ENCODE assay signal across 9 mouse cellular contexts in genomic region chr11:103910993-103911585, GRCm38 (mm10). TPM values are rescaled to one million over a fixed set of nuclear protein-coding genes. Genes with fewer than 3 reads are reported as not detected.
A peak's percentile ranks its signal among the peaks of the same experiment; 100 is the strongest.
DNase-seq lines count a peak whose midpoint lies in the region; ATAC-seq and TF ChIP-seq lines count a peak whose summit lies in the region.
"Had no signal": no experiment of that assay in that cellular context is flagged by ENCODE, and none has a peak within 500 bp of the region (broad histone marks: within the 10 kb centered on the region; RNA-seq: fewer than 3 reads in every experiment).

No protein-coding gene starts in this region.

- H3K27me3 ChIP-seq in E14TG2a.4 (ENCODE audit: insufficient read depth, low read length): no peaks in the 10 kb centered on the region
- H3K27me3 ChIP-seq in forebrain, embryonic 16.5 days (replicated peaks; ENCODE audit: control insufficient read depth, insufficient read depth, low read length): no peaks in the 10 kb centered on the region
- H3K27me3 ChIP-seq: limb, embryonic 13.5 days had no signal

- H3K36me3 ChIP-seq in E14TG2a.4 (ENCODE audit: insufficient read depth, low read length): peaks cover 80% of the 10 kb centered on the region
- peaks cover 7% of the 10 kb centered on the region for H3K36me3 ChIP-seq in forebrain, embryonic 16.5 days (ENCODE audit: control insufficient read depth, insufficient read depth)

- ATAC-seq in forebrain, embryonic 16.5 days: no peak; the same call in 1 of the 2 replicates

- WGBS in forebrain, embryonic 16.5 days: 61% methylated on average over 7 of the region's 7 CpGs

- H3K4me1 ChIP-seq in E14TG2a.4 (replicated peaks; ENCODE audit: low read depth, low read length): peaks cover 16% of the 10 kb centered on the region
- no peaks in the 10 kb centered on the region for H3K4me1 ChIP-seq in forebrain, embryonic 16.5 days (replicated peaks; ENCODE audit: control insufficient read depth, insufficient read depth, low read length)
- H3K4me1 ChIP-seq: limb, embryonic 13.5 days had no signal

- no peaks in the 10 kb centered on the region for H3K9me3 ChIP-seq in E14TG2a.4 (ENCODE audit: low read length)
- no peaks in the 10 kb centered on the region for H3K9me3 ChIP-seq in forebrain, embryonic 16.5 days (ENCODE audit: control insufficient read depth, low read length)
- H3K9me3 ChIP-seq: limb, embryonic 13.5 days had no signal

- peak; percentile 92 for TF ChIP-seq CTCF in layer of hippocampus, adult 2 months (conservative IDR thresholded peaks at IDR 0.05)
- TF ChIP-seq CTCF in E14TG2a.4 (conservative IDR thresholded peaks at IDR 0.05; ENCODE audit: low read length): peak; percentile 71

- no peak overlapping the region for H3K9ac ChIP-seq in forebrain, embryonic 16.5 days (replicated peaks; ENCODE audit: low read depth, low read length)
- H3K9ac ChIP-seq: limb, embryonic 13.5 days had no signal

- H3K4me3 ChIP-seq in layer of hippocampus, adult 2 months: no peak overlapping the region
- no peak overlapping the region for H3K4me3 ChIP-seq in E14TG2a.4 (replicated peaks; ENCODE audit: low read length)
- no peak overlapping the region for H3K4me3 ChIP-seq in forebrain, embryonic 16.5 days (replicated peaks; ENCODE audit: low read length)
- H3K4me3 ChIP-seq: limb, embryonic 13.5 days had no signal

- peak in 1 of 2 experiments; percentile 55 for DNase-seq in layer of hippocampus, adult 2 months (ENCODE audit: low spot score in 2 of 2)
- DNase-seq in layer of hippocampus, adult 8-10 months (ENCODE audit: low spot score in 2 of 2): no peak
- DNase-seq in Muller cell, postnatal 12 days (ENCODE audit: inconsistent ontology term): peak; percentile 51
- DNase-seq in induced T-regulatory cell, adult 2 months (ENCODE audit: low read depth): peak; percentile 78
- no peak for DNase-seq in adrenal gland, postnatal 36 days
- DNase-seq in right cerebral cortex, adult 2 months (ENCODE audit: low spot score in 2 of 2): no peak

- no peak overlapping the region for H3K27ac ChIP-seq in layer of hippocampus, adult 2 months
- H3K27ac ChIP-seq in forebrain, embryonic 16.5 days (ENCODE audit: low read length): no peak overlapping the region
- H3K27ac ChIP-seq: limb, embryonic 13.5 days had no signal

- H3K4me2 ChIP-seq in forebrain, embryonic 16.5 days (ENCODE audit: low read length): no peak overlapping the region
- H3K4me2 ChIP-seq: limb, embryonic 13.5 days had no signal

RNA-seq across cellular contexts. Expression of gene Nsf, which starts 42.8 kb away (rescaled TPM):
- total RNA-seq in layer of hippocampus, adult 2 months (2021): 1,000 to 10,000 TPM; 1,134 to 1,252 TPM
- 1,000 to 10,000 TPM; 1,076 to 1,216 (median 1,154) TPM for total RNA-seq in layer of hippocampus, adult 8-10 months (2022)
- total RNA-seq in adrenal gland, postnatal 36 days (2021): 100 to 1,000 TPM; 131 to 199 TPM
- polyA plus RNA-seq in forebrain, embryonic 16.5 days (2015; fragmentation: Nextera tagmentation; extraction: Ambion mirVana): 99.6 and 128 TPM in 2 replicates

RNA-seq across cellular contexts. Expression of gene Arf2, which starts 55.5 kb away (rescaled TPM):
- 10 to 100 TPM; 39.7 to 47.0 TPM for total RNA-seq in layer of hippocampus, adult 2 months (2021)
- total RNA-seq in layer of hippocampus, adult 8-10 months (2022): 10 to 100 TPM; 39.1 to 55.3 (median 42.5) TPM
- 10 to 100 TPM; 48.5 to 59.1 TPM for total RNA-seq in adrenal gland, postnatal 36 days (2021)
- polyA plus RNA-seq in forebrain, embryonic 16.5 days (2015; fragmentation: Nextera tagmentation; extraction: Ambion mirVana): 177 and 186 TPM in 2 replicates

Comparison
In these comparisons a context has a peak if more than half of its experiments do, and no peak if none do; other contexts are left out.
1. DNase-seq: peak in Muller cell, postnatal 12 days (single experiment) and induced T-regulatory cell, adult 2 months (single experiment); none in layer of hippocampus, adult 8-10 months (0 of 2), adrenal gland, postnatal 36 days (0 of 2) and right cerebral cortex, adult 2 months (0 of 2).
2. RNA of gene Nsf, which starts 42.8 kb away (total RNA-seq): 1,134 to 1,252 TPM in layer of hippocampus, adult 2 months and 1,076 to 1,216 TPM in layer of hippocampus, adult 8-10 months; 131 to 199 TPM in adrenal gland, postnatal 36 days; every median in the first group is over 4 times any median in the second.